Mouse (Mus musculus) G1E (cell line): ENCODE data around the gene Rcan2.

Experiments
- CTCF ChIP-seq: IDR thresholded peaks from 2 replicates; pipeline ENCODE4 v1.5.1; 2012; ENCODE audit warnings: low read depth, low read length, inconsistent platforms, mixed read lengths
- GATA1 ChIP-seq: IDR thresholded peaks from 2 replicates; pipeline ENCODE4 v1.6.1; 2012; ENCODE audit warnings: borderline replicate concordance, low read length, inconsistent platforms, mixed read lengths

DNA sequence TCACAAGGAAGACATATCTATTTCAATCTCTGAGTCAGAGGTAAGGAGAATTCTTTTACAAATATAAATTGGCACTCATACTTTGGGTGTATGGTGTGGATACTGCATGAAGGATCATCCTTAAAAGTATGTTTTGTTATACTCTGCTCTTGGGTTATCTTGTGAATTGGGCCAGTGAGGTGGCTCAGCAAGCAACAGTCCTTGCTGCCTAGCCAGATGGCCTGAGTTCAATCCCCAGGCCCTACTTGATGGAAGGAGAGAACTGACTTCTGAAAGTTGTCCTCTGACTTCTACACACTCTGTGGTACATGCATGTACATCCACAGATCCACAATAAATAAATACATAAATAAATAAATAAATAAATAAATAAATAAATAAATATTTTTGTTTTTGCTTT lies 225.6 kb downstream of the Rcan2 start:
- TF ChIP-seq GATA1 (no peak), CTCF (no peak)
